Mouse (Mus musculus): ENCODE results near the gene Tex52. TPM values are rescaled to one million over a fixed set of nuclear protein-coding genes. Genes with fewer than 3 reads are reported as not detected.
A peak's percentile ranks its signal among the peaks of the same experiment; 100 is the strongest.

Gene Tex52
- polyA plus RNA-seq, 1 experiment, result 0.21 TPM

DNA sequence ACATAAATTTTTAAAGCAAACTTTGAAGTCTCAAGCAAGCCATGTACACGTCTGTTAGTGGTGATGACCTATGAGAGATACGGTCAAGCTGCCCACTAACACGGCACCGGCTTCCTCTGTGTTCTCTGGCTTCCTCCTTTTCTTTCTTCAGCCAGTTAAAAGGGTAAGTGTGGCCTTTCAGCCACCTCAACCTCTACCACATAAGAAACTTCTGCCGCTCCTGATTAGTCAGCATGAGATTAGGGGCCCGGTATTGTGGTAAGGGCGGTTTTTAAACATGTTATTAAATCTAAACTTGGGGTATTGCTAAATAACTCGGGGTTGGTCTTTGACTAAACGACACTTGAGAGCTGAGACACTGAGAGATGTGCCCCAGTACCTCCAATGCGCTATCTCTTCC lies 29.6 kb upstream of the Tex52 start:
- H3K36me3 ChIP-seq (ENCODE audit: control insufficient read depth, insufficient read depth), result peaks cover 8% of the 10 kb centered on the region
- peaks cover 4% of the 10 kb centered on the region for H3K79me3 ChIP-seq (ENCODE audit: low read depth)
- TF ChIP-seq CTCF (IDR thresholded peaks at IDR 0.05; ENCODE audit: control insufficient read depth, insufficient read depth, insufficient read length) (no peak), MYOD1 (IDR thresholded peaks at IDR 0.05; ENCODE audit: control insufficient read depth, insufficient read length, low read depth) (no peak), USF1 (IDR thresholded peaks at IDR 0.05; ENCODE audit: low read depth) (no peak), MAX (IDR thresholded peaks at IDR 0.05) (no peak), CEBPB (IDR thresholded peaks at IDR 0.05; ENCODE audit: low read depth) (peak; percentile 83), MYOG (IDR thresholded peaks at IDR 0.05; ENCODE audit: control insufficient read depth, extremely low read depth, insufficient read length) (no peak), FOSL1 (IDR thresholded peaks at IDR 0.05; ENCODE audit: insufficient read depth, low read length, poor library complexity, severe bottlenecking) (no peak)
- H3K4me3 ChIP-seq (ENCODE audit: insufficient read depth, poor library complexity, severe bottlenecking), result no peak overlapping the region
- peaks cover 4% of the 10 kb centered on the region for H3K79me2 ChIP-seq (ENCODE audit: control insufficient read depth, insufficient read depth)
- no peaks in the 10 kb centered on the region for H3K27me3 ChIP-seq (ENCODE audit: control insufficient read depth, insufficient read depth, insufficient read length)
- H3ac ChIP-seq (ENCODE audit: control insufficient read depth, insufficient read length, low read depth), result no peak overlapping the region

DNA sequence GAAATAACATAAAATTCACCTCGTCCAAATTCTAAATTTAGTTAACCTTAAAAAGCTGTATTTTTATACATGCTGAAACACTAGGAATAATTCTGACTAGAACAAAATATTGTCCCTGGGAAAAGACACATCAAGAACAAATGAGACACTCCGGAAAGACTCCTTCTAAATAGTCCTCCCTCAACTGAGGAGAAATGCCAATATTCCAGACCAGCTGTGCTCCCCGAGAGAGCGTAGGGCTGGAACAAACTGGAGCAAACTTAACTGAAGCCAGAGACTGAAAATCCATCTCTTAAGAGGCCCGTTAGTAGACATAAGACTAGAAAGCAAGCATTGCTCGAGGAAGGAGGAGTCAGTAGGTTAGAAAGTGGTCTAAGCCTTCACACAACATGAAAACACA lies 28.5 kb upstream of the Tex52 start:
- H3K4me3 ChIP-seq (ENCODE audit: insufficient read depth, poor library complexity, severe bottlenecking), result no peak overlapping the region
- TF ChIP-seq CTCF (IDR thresholded peaks at IDR 0.05; ENCODE audit: control insufficient read depth, insufficient read depth, insufficient read length), result no peak
- TF ChIP-seq MAX (IDR thresholded peaks at IDR 0.05), result no peak
- TF ChIP-seq MYOG (IDR thresholded peaks at IDR 0.05; ENCODE audit: control insufficient read depth, extremely low read depth, insufficient read length), result no peak
- no peak for TF ChIP-seq USF1 (IDR thresholded peaks at IDR 0.05; ENCODE audit: low read depth)
- TF ChIP-seq FOSL1 (IDR thresholded peaks at IDR 0.05; ENCODE audit: insufficient read depth, low read length, poor library complexity, severe bottlenecking), result no peak
- TF ChIP-seq CEBPB (IDR thresholded peaks at IDR 0.05; ENCODE audit: low read depth), result no peak
- H3K36me3 ChIP-seq (ENCODE audit: control insufficient read depth, insufficient read depth), result peaks cover 14% of the 10 kb centered on the region
- peaks cover 16% of the 10 kb centered on the region for H3K79me2 ChIP-seq (ENCODE audit: control insufficient read depth, insufficient read depth)
- H3ac ChIP-seq (ENCODE audit: control insufficient read depth, insufficient read length, low read depth), result no peak overlapping the region
- peaks cover 5% of the 10 kb centered on the region for H3K79me3 ChIP-seq (ENCODE audit: low read depth)
- H3K27me3 ChIP-seq (ENCODE audit: control insufficient read depth, insufficient read depth, insufficient read length), result no peaks in the 10 kb centered on the region

DNA sequence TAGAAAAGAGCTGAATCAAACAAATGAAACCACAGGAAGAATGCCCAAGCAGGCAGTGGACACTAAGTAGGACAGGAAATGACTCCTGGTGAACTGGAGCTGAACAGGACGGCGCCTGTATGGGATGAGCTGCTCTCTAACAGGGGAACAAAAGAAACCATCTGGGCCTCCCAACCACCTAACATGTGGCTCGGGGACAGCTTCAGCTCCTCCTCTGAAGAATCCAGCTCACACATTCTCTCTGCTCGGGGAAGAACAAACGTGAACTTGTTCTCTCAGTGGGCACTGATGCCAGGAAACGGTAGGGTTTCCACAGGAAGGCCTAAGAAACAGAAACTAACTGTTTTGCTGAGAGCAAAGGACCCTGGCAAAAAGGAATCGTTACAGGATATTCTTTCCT lies 25.5 kb upstream of the Tex52 start:
- Histone ChIP-seq H3K36me3 (ENCODE audit: control insufficient read depth, insufficient read depth) (peaks cover 6% of the 10 kb centered on the region), H3K27me3 (ENCODE audit: control insufficient read depth, insufficient read depth, insufficient read length) (no peaks in the 10 kb centered on the region), H3K79me2 (ENCODE audit: control insufficient read depth, insufficient read depth) (peaks cover 39% of the 10 kb centered on the region), H3K79me3 (ENCODE audit: low read depth) (peaks cover 5% of the 10 kb centered on the region), H3K4me3 (ENCODE audit: insufficient read depth, poor library complexity, severe bottlenecking) (no peak overlapping the region), H3ac (ENCODE audit: control insufficient read depth, insufficient read length, low read depth) (no peak overlapping the region)
- TF ChIP-seq MYOD1 (IDR thresholded peaks at IDR 0.05; ENCODE audit: control insufficient read depth, insufficient read length, low read depth) (no peak), CTCF (IDR thresholded peaks at IDR 0.05; ENCODE audit: control insufficient read depth, insufficient read depth, insufficient read length) (no peak), MYOG (IDR thresholded peaks at IDR 0.05; ENCODE audit: control insufficient read depth, extremely low read depth, insufficient read length) (no peak), FOSL1 (IDR thresholded peaks at IDR 0.05; ENCODE audit: insufficient read depth, low read length, poor library complexity, severe bottlenecking) (no peak), USF1 (IDR thresholded peaks at IDR 0.05; ENCODE audit: low read depth) (no peak), CEBPB (IDR thresholded peaks at IDR 0.05; ENCODE audit: low read depth) (no peak), MAX (IDR thresholded peaks at IDR 0.05) (no peak)

DNA sequence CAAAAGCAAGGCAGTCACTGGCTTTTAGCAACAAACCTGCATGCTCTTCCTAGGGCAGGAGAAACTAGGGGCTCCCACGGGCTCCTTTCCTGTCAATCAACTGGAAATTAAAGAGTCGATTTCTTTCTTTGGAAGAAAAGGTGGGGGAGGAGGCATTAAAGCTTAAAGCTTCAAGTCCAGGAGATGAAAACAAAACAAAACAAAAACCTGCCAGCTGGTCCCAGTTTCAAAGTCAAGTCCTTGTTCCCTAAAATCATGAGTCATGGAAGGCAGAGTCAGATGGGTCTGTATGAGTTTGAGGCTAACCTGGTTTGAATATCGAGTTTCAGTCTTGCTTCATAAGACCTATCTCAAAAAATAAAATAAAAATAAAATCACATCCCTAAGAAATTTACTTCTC lies 21.1 kb upstream of the Tex52 start:
- H3K79me2 ChIP-seq (ENCODE audit: control insufficient read depth, insufficient read depth), result peaks cover 47% of the 10 kb centered on the region
- H3K4me3 ChIP-seq (ENCODE audit: insufficient read depth, poor library complexity, severe bottlenecking), result no peak overlapping the region
- TF ChIP-seq FOSL1 (IDR thresholded peaks at IDR 0.05; ENCODE audit: insufficient read depth, low read length, poor library complexity, severe bottlenecking) (no peak), CEBPB (IDR thresholded peaks at IDR 0.05; ENCODE audit: low read depth) (peak; percentile 41), USF1 (IDR thresholded peaks at IDR 0.05; ENCODE audit: low read depth) (no peak), MYOD1 (IDR thresholded peaks at IDR 0.05; ENCODE audit: control insufficient read depth, insufficient read length, low read depth) (no peak), MYOG (IDR thresholded peaks at IDR 0.05; ENCODE audit: control insufficient read depth, extremely low read depth, insufficient read length) (no peak), CTCF (IDR thresholded peaks at IDR 0.05; ENCODE audit: control insufficient read depth, insufficient read depth, insufficient read length) (no peak), MAX (IDR thresholded peaks at IDR 0.05) (no peak)
- no peak overlapping the region for H3ac ChIP-seq (ENCODE audit: control insufficient read depth, insufficient read length, low read depth)
- peaks cover 28% of the 10 kb centered on the region for H3K36me3 ChIP-seq (ENCODE audit: control insufficient read depth, insufficient read depth)
- H3K27me3 ChIP-seq (ENCODE audit: control insufficient read depth, insufficient read depth, insufficient read length), result no peaks in the 10 kb centered on the region
- H3K79me3 ChIP-seq (ENCODE audit: low read depth), result peaks cover 10% of the 10 kb centered on the region

DNA sequence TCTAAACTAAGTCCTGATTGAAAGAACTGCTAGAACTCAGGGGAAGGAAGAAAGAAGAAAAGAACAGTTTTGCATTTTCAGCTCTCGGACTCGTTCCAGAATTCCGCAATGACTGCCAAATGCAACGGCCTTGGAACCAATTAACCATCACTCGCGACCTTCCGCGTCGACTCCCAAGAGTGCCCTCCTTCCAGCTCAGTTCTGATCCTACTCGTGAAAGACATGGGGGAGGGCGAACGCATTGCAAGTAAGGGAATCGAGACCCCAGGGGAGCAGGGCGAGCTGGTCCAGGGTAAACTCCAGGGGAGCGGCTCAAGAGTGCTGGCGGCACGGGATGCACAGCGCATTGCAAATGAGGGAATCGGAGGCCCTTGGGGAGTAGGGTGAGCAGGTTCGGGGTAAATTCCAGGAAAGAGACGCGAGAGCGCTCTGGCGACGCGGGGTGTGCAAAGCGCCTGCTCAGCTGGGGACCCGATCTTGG lies 20.0 kb upstream of the Tex52 start:
- TF ChIP-seq MYOG (IDR thresholded peaks at IDR 0.05; ENCODE audit: control insufficient read depth, extremely low read depth, insufficient read length) (no peak), MAX (IDR thresholded peaks at IDR 0.05) (no peak), CTCF (IDR thresholded peaks at IDR 0.05; ENCODE audit: control insufficient read depth, insufficient read depth, insufficient read length) (no peak), CEBPB (IDR thresholded peaks at IDR 0.05; ENCODE audit: low read depth) (no peak), MYOD1 (IDR thresholded peaks at IDR 0.05; ENCODE audit: control insufficient read depth, insufficient read length, low read depth) (no peak), FOSL1 (IDR thresholded peaks at IDR 0.05; ENCODE audit: insufficient read depth, low read length, poor library complexity, severe bottlenecking) (no peak), USF1 (IDR thresholded peaks at IDR 0.05; ENCODE audit: low read depth) (no peak)
- no peaks in the 10 kb centered on the region for H3K27me3 ChIP-seq (ENCODE audit: control insufficient read depth, insufficient read depth, insufficient read length)
- peaks cover 17% of the 10 kb centered on the region for H3K79me3 ChIP-seq (ENCODE audit: low read depth)
- H3K36me3 ChIP-seq (ENCODE audit: control insufficient read depth, insufficient read depth), result peaks cover 28% of the 10 kb centered on the region
- H3K79me2 ChIP-seq (ENCODE audit: control insufficient read depth, insufficient read depth), result peaks cover 55% of the 10 kb centered on the region
- H3ac ChIP-seq (ENCODE audit: control insufficient read depth, insufficient read length, low read depth), result peak overlapping the region; percentile 94
- peak overlapping the region; percentile 63 for H3K4me3 ChIP-seq (ENCODE audit: insufficient read depth, poor library complexity, severe bottlenecking)
